In genomic region chr15:85631591-85631990, GRCm38 (mm10) we compare ENCODE assay signal across 23 mouse cellular contexts. TPM values are rescaled to one million over a fixed set of nuclear protein-coding genes. Genes with fewer than 3 reads are reported as not detected.
"Had no signal": no experiment of that assay in that cellular context is flagged by ENCODE, and none has a peak within 500 bp of the region (broad histone marks: within the 10 kb centered on the region; RNA-seq: fewer than 3 reads in every experiment).

No protein-coding gene starts in this region.

- DNase-seq: kidney, adult 11 months; kidney, adult 9 months; kidney, postnatal 25 days; layer of hippocampus, postnatal 36 days; liver; lung, adult 18-20 months; lung, postnatal 10 days; lung, postnatal 36 days; retina, postnatal 1 day; right cerebral cortex, postnatal 25 days; spleen, adult 18-20 months; thymus, postnatal 25 days had no signal

- H3K27me3 ChIP-seq: hindbrain, embryonic 15.5 days; stomach, embryonic 15.5 days had no signal

- H3K9ac ChIP-seq: hindbrain, embryonic 15.5 days; intestine, embryonic 15.5 days; limb, embryonic 12.5 days; liver, embryonic 12.5 days; liver, embryonic 15.5 days; lung, embryonic 15.5 days; midbrain, embryonic 13.5 days; stomach, embryonic 15.5 days had no signal

- ATAC-seq: intestine, embryonic 15.5 days; liver, embryonic 12.5 days; midbrain, embryonic 13.5 days had no signal

- H3K27ac ChIP-seq: hindbrain, embryonic 15.5 days; intestine, embryonic 15.5 days; left cerebral cortex, adult 2 months; limb, embryonic 12.5 days; liver, embryonic 12.5 days; liver, embryonic 15.5 days; lung, embryonic 15.5 days; stomach, embryonic 15.5 days had no signal

- H3K36me3 ChIP-seq: hindbrain, embryonic 15.5 days; intestine, embryonic 15.5 days; limb, embryonic 12.5 days; liver, embryonic 12.5 days; liver, embryonic 15.5 days; lung, embryonic 15.5 days; midbrain, embryonic 13.5 days; stomach, embryonic 15.5 days had no signal

- H3K4me3 ChIP-seq: hindbrain, embryonic 15.5 days; intestine, embryonic 15.5 days; left cerebral cortex, adult 2 months; limb, embryonic 12.5 days; liver, embryonic 12.5 days; liver, embryonic 15.5 days; lung, embryonic 15.5 days; megakaryocyte, embryonic 14.5 days; midbrain, embryonic 13.5 days; stomach, embryonic 15.5 days had no signal

- H3K9me3 ChIP-seq: hindbrain, embryonic 15.5 days; intestine, embryonic 15.5 days; limb, embryonic 12.5 days; liver, embryonic 12.5 days; liver, embryonic 15.5 days; lung, embryonic 15.5 days; megakaryocyte, embryonic 14.5 days; midbrain, embryonic 13.5 days; stomach, embryonic 15.5 days had no signal

- H3K4me2 ChIP-seq: hindbrain, embryonic 15.5 days; intestine, embryonic 15.5 days; limb, embryonic 12.5 days; liver, embryonic 12.5 days; liver, embryonic 15.5 days; lung, embryonic 15.5 days; midbrain, embryonic 13.5 days; stomach, embryonic 15.5 days had no signal

RNA-seq across cellular contexts. Expression of gene Wnt7b, which starts 49.3 kb away (rescaled TPM):
- total RNA-seq: neutrophil, adult 5-6 weeks had no signal
